Comparison of ENCODE assay signal across 7 mouse cellular contexts in genomic region chr10:81389801-81390677, GRCm38 (mm10). TPM values are rescaled to one million over a fixed set of nuclear protein-coding genes. Genes with fewer than 3 reads are reported as not detected.
DNase-seq lines count a peak whose midpoint lies in the region; ATAC-seq and TF ChIP-seq lines count a peak whose summit lies in the region.

No protein-coding gene starts in this region.

- peak; percentile 73 for DNase-seq in MEL (ENCODE audit: low read depth, low spot score)
- peak; percentile 89 for DNase-seq in forebrain, embryonic 11.5 days (ENCODE audit: low spot score)
- DNase-seq in heart, postnatal 36 days = peak; percentile 85
- DNase-seq in layer of hippocampus, postnatal 10 days (ENCODE audit: low spot score in 2 of 2) = peak; percentile 88
- peak; percentile 83 for DNase-seq in lung, postnatal 14 days
- peak; percentile 84 for DNase-seq in retina, embryonic 14.5 days (ENCODE audit: low spot score)

- peaks cover 10% of the 10 kb centered on the region for H3K79me2 ChIP-seq in MEL (ENCODE audit: control insufficient read depth, insufficient read depth, low read length, poor library complexity)

- no peak for TF ChIP-seq POLR2A in MEL (IDR thresholded peaks at IDR 0.05; ENCODE audit: control insufficient read depth in 1 of 2, insufficient read depth in 1 of 2, low read depth in 1 of 2, low read length in 2 of 2, poor library complexity in 1 of 2)
- no peak for TF ChIP-seq POLR2A in bone marrow, adult 2 months (IDR thresholded peaks at IDR 0.05; ENCODE audit: borderline replicate concordance, control insufficient read depth, low read depth, low read length)

- intact Hi-C loops in heart, postnatal 36 days (cut with DNase I) = loop anchor here (1.0 to 10.0 kb wide), 2 partner anchors 60 to 155 kb away; partner anchors contain the start of gene Gna11

- H3K9me3 ChIP-seq in MEL (replicated peaks; ENCODE audit: insufficient read depth, low read length) = no peaks in the 10 kb centered on the region
- no peaks in the 10 kb centered on the region for H3K9me3 ChIP-seq in forebrain, embryonic 11.5 days (ENCODE audit: control insufficient read depth, low read length)

- no peaks in the 10 kb centered on the region for H3K27me3 ChIP-seq in MEL (ENCODE audit: control insufficient read depth in 1 of 2, insufficient read depth in 2 of 2, low read length in 2 of 2)
- no peaks in the 10 kb centered on the region for H3K27me3 ChIP-seq in forebrain, embryonic 11.5 days (ENCODE audit: control insufficient read depth, insufficient read depth, low read length)

- peak; percentile 62 for TF ChIP-seq RAD21 in MEL (IDR thresholded peaks at IDR 0.05; ENCODE audit: low read depth, low read length)

- peak; percentile 88 to 98 (median 96) for TF ChIP-seq CTCF in MEL (IDR thresholded peaks at IDR 0.05 in 2 of 3, conservative IDR thresholded peaks at IDR 0.05 in 1 of 3; ENCODE audit: control insufficient read depth in 1 of 3, insufficient read depth in 1 of 3, low read depth in 2 of 3, low read length in 3 of 3, poor library complexity in 1 of 3, severe bottlenecking in 1 of 3)
- TF ChIP-seq CTCF in bone marrow, adult 2 months (IDR thresholded peaks at IDR 0.05; ENCODE audit: control insufficient read depth, insufficient read depth, low read length) = peak; percentile 93

- 53% methylated on average over 23 of the region's 23 CpGs for WGBS in bone marrow, adult 2 months
- WGBS in forebrain, embryonic 11.5 days = 59% methylated on average over 23 of the region's 23 CpGs

- ATAC-seq in forebrain, embryonic 11.5 days (replicated peaks; ENCODE audit: low FRiP score) = peak; percentile 66; the same call in 1 of the 2 replicates

- H3K27ac ChIP-seq in MEL (ENCODE audit: control insufficient read depth, low read depth, low read length) = no peak overlapping the region
- no peak overlapping the region for H3K27ac ChIP-seq in bone marrow, adult 2 months (ENCODE audit: control insufficient read depth, insufficient read depth, low read depth, low read length, poor library complexity)
- H3K27ac ChIP-seq in forebrain, embryonic 11.5 days (ENCODE audit: low read depth, low read length) = no peak overlapping the region

- H3K36me3 ChIP-seq in MEL (ENCODE audit: control insufficient read depth in 1 of 2, insufficient read depth in 2 of 2, low read length in 2 of 2) = peaks cover 0 to 4% of the 10 kb centered on the region in 2 experiments; a peak in 1 of 4 replicates
- H3K36me3 ChIP-seq in forebrain, embryonic 11.5 days (ENCODE audit: control insufficient read depth, insufficient read depth, low read length) = peaks cover 2% of the 10 kb centered on the region; the same call in 1 of the 2 replicates

- H3K4me1 ChIP-seq in MEL (ENCODE audit: control insufficient read depth in 1 of 2, insufficient read depth in 2 of 2, low read length in 2 of 2) = peaks cover 6 to 23% of the 10 kb centered on the region in 2 experiments; a peak in 3 of 4 replicates
- peaks cover 5% of the 10 kb centered on the region for H3K4me1 ChIP-seq in bone marrow, adult 2 months (ENCODE audit: control insufficient read depth, insufficient read depth, low read length)
- peaks cover 8% of the 10 kb centered on the region for H3K4me1 ChIP-seq in forebrain, embryonic 11.5 days (replicated peaks; ENCODE audit: control insufficient read depth, insufficient read depth, low read length)

- no peak overlapping the region for H3K4me3 ChIP-seq in MEL (ENCODE audit: control insufficient read depth in 1 of 2, insufficient read depth in 1 of 2, low read depth in 2 of 2, low read length in 2 of 2)
- H3K4me3 ChIP-seq in bone marrow, adult 2 months (replicated peaks; ENCODE audit: control insufficient read depth, low read depth, low read length) = no peak overlapping the region
- H3K4me3 ChIP-seq in forebrain, embryonic 11.5 days (ENCODE audit: low read depth, low read length) = no peak overlapping the region

- H3K4me2 ChIP-seq in forebrain, embryonic 11.5 days (ENCODE audit: low read depth, low read length, severe bottlenecking) = no peak overlapping the region

- TF ChIP-seq EP300 in MEL (IDR thresholded peaks at IDR 0.05; ENCODE audit: low read depth in 1 of 2, low read length in 2 of 2) = no peak

- H3K9ac ChIP-seq in MEL (ENCODE audit: control insufficient read depth, low read depth, low read length, poor library complexity, severe bottlenecking) = no peak overlapping the region
- H3K9ac ChIP-seq in forebrain, embryonic 11.5 days (ENCODE audit: low read length) = no peak overlapping the region

TF ChIP-seq in MEL, 35 proteins besides CTCF, POLR2A, EP300 and RAD21 (continues in another document):
- TF ChIP-seq TBP (IDR thresholded peaks at IDR 0.05; ENCODE audit: low read depth, low read length) (no peak), TAL1 (IDR thresholded peaks at IDR 0.05; ENCODE audit: low read length) (no peak), POLR2AphosphoS5 (IDR thresholded peaks at IDR 0.05; ENCODE audit: borderline replicate concordance, low read depth, low read length) (no peak), USF1 (IDR thresholded peaks at IDR 0.05; ENCODE audit: low read depth, low read length) (no peak), ZMIZ1 (IDR thresholded peaks at IDR 0.05; ENCODE audit: low read depth, low read length) (no peak), SMC3 (IDR thresholded peaks at IDR 0.05; ENCODE audit: low read depth, low read length) (peak; percentile 93), MYC (IDR thresholded peaks at IDR 0.05; ENCODE audit: low read depth, low read length) (no peak), MXI1 (IDR thresholded peaks at IDR 0.05; ENCODE audit: low read depth, low read length) (no peak), ZNF384 (IDR thresholded peaks at IDR 0.05; ENCODE audit: low read depth, low read length) (no peak), GABPA (IDR thresholded peaks at IDR 0.05; ENCODE audit: low read depth, low read length) (no peak), TCF12 (IDR thresholded peaks at IDR 0.05; ENCODE audit: low read depth, low read length) (0 out of 2 replicates have a peak, but pooled peaks have one; percentile 6), MAZ (IDR thresholded peaks at IDR 0.05; ENCODE audit: low read depth, low read length) (0 out of 2 replicates have a peak, but pooled peaks have one; percentile 38), ZC3H11A (IDR thresholded peaks at IDR 0.05; ENCODE audit: low read depth, low read length) (peak; percentile 68), RCOR1 (IDR thresholded peaks at IDR 0.05; ENCODE audit: low read depth, low read length) (no peak), MYB (IDR thresholded peaks at IDR 0.05; ENCODE audit: low read depth, low read length) (no peak), MEF2A (IDR thresholded peaks at IDR 0.05; ENCODE audit: extremely low read depth, insufficient replicate concordance, low read depth, low read length, poor library complexity, severe bottlenecking) (no peak), ZKSCAN1 (IDR thresholded peaks at IDR 0.05; ENCODE audit: low read depth, low read length) (no peak)

RNA-seq across cellular contexts. Expression of gene Gm48552, which starts 1.2 kb away (rescaled TPM):
- total RNA-seq in MEL (2012; rRNA removed) = 0.49 and 0.89 TPM in 2 replicates
- polyA plus RNA-seq in MEL (2012; ENCODE audit: insufficient read depth in 1 of 2, insufficient read length in 2 of 2, low read depth in 1 of 2, low replicate concordance in 2 of 2, missing spikeins in 1 of 2) = 1 to 10 TPM in 1 of 2 experiments, not detected in 1; 1.2 TPM
- not detected in 2 replicates for polyA plus RNA-seq in bone marrow, adult 2 months (2011; ENCODE audit: insufficient read depth, insufficient read length, low replicate concordance, missing spikeins)
- polyA plus RNA-seq in forebrain, embryonic 11.5 days (2014; fragmentation: Nextera tagmentation; extraction: Ambion mirVana) = 1.1 and 3.0 TPM in 2 replicates
- under 1 TPM in 1 of 2 experiments, not detected in 1; 0.62 TPM for total RNA-seq in heart, postnatal 36 days (2021)
- total RNA-seq in layer of hippocampus, postnatal 10 days (2021) = 1 to 10 TPM; 1.1 to 3.5 TPM

RNA-seq across cellular contexts. Expression of gene Smim24, which starts 2.8 kb away (rescaled TPM):
- 6.5 and 6.7 TPM in 2 replicates for total RNA-seq in MEL (2012; rRNA removed)
- polyA plus RNA-seq in MEL (2012; ENCODE audit: insufficient read depth in 1 of 2, insufficient read length in 2 of 2, low read depth in 1 of 2, low replicate concordance in 2 of 2, missing spikeins in 1 of 2) = 10 to 100 TPM in 1 of 2 experiments, not detected in 1; 29.5 TPM
- polyA plus RNA-seq in bone marrow, adult 2 months (2011; ENCODE audit: insufficient read depth, insufficient read length, low replicate concordance, missing spikeins) = 7.9 and 18.0 TPM in 2 replicates
- polyA plus RNA-seq in forebrain, embryonic 11.5 days (2014; fragmentation: Nextera tagmentation; extraction: Ambion mirVana) = 2.8 and 3.3 TPM in 2 replicates
- total RNA-seq in heart, postnatal 36 days (2021) = 1 to 10 TPM; 2.2 to 2.4 TPM
- 1 to 10 TPM; 2.6 to 3.0 TPM for total RNA-seq in layer of hippocampus, postnatal 10 days (2021)

RNA-seq across cellular contexts. Expression of gene Gm48551, which starts 5.8 kb away (rescaled TPM):
- 0.46 and 0.62 TPM in 2 replicates for total RNA-seq in MEL (2012; rRNA removed)
- polyA plus RNA-seq in MEL (2012; ENCODE audit: insufficient read depth in 1 of 2, insufficient read length in 2 of 2, low read depth in 1 of 2, low replicate concordance in 2 of 2, missing spikeins in 1 of 2) = 1 to 10 TPM in 1 of 2 experiments, not detected in 1; 2.6 TPM
- 3.4 and 4.3 TPM in 2 replicates for polyA plus RNA-seq in bone marrow, adult 2 months (2011; ENCODE audit: insufficient read depth, insufficient read length, low replicate concordance, missing spikeins)
- polyA plus RNA-seq in forebrain, embryonic 11.5 days (2014; fragmentation: Nextera tagmentation; extraction: Ambion mirVana) = 3.0 and 3.5 TPM in 2 replicates
- total RNA-seq in heart, postnatal 36 days (2021) = 1 to 10 TPM; 1.1 to 2.0 TPM
- total RNA-seq in layer of hippocampus, postnatal 10 days (2021) = 1 to 10 TPM; 2.3 to 4.5 TPM

RNA-seq across cellular contexts. Expression of gene Dohh, which starts 5.8 kb away (rescaled TPM):
- 153 and 157 TPM in 2 replicates for total RNA-seq in MEL (2012; rRNA removed)
- 100 to 1,000 TPM in 1 of 2 experiments, not detected in 1; 145 TPM for polyA plus RNA-seq in MEL (2012; ENCODE audit: insufficient read depth in 1 of 2, insufficient read length in 2 of 2, low read depth in 1 of 2, low replicate concordance in 2 of 2, missing spikeins in 1 of 2)
- 14.6 and 23.0 TPM in 2 replicates for polyA plus RNA-seq in bone marrow, adult 2 months (2011; ENCODE audit: insufficient read depth, insufficient read length, low replicate concordance, missing spikeins)
- 61.0 and 66.3 TPM in 2 replicates for polyA plus RNA-seq in forebrain, embryonic 11.5 days (2014; fragmentation: Nextera tagmentation; extraction: Ambion mirVana)
- total RNA-seq in heart, postnatal 36 days (2021) = 10 to 100 TPM; 50.3 to 52.2 TPM
- 10 to 100 TPM; 72.0 to 77.3 TPM for total RNA-seq in layer of hippocampus, postnatal 10 days (2021)

RNA-seq across cellular contexts. Expression of gene Fzr1, which starts 11.7 kb away (rescaled TPM):
- total RNA-seq in MEL (2012; rRNA removed) = 20.7 and 24.7 TPM in 2 replicates
- 100 to 1,000 TPM in 1 of 2 experiments, not detected in 1; 115 TPM for polyA plus RNA-seq in MEL (2012; ENCODE audit: insufficient read depth in 1 of 2, insufficient read length in 2 of 2, low read depth in 1 of 2, low replicate concordance in 2 of 2, missing spikeins in 1 of 2)
- polyA plus RNA-seq in bone marrow, adult 2 months (2011; ENCODE audit: insufficient read depth, insufficient read length, low replicate concordance, missing spikeins) = 126 and 131 TPM in 2 replicates
- polyA plus RNA-seq in forebrain, embryonic 11.5 days (2014; fragmentation: Nextera tagmentation; extraction: Ambion mirVana) = 132 and 144 TPM in 2 replicates
- 10 to 100 TPM; 27.8 to 29.4 TPM for total RNA-seq in heart, postnatal 36 days (2021)
- total RNA-seq in layer of hippocampus, postnatal 10 days (2021) = 10 to 100 TPM; 81.2 to 85.2 TPM
